Mouse (Mus musculus): Measurements from ENCODE around the gene Tbpl2. TPM values are rescaled to one million over a fixed set of nuclear protein-coding genes. Genes with fewer than 3 reads are reported as not detected.

Tbpl2 gene
- polyA plus RNA-seq, 1 experiment = not detected

GRCm38 (mm10) chr2:24047551-24048479 is 48.6 kb downstream of the Tbpl2 start:
- TF ChIP-seq CTCF (IDR thresholded peaks at IDR 0.05; ENCODE audit: control insufficient read depth, insufficient read depth, low read length) (no peak), POLR2A (IDR thresholded peaks at IDR 0.05; ENCODE audit: borderline replicate concordance, control insufficient read depth, low read depth, low read length) (no peak)
- H3K4me1 ChIP-seq (ENCODE audit: control insufficient read depth, insufficient read depth, low read length) = no peaks in the 10 kb centered on the region
- WGBS = 35% methylated on average over 6 of the region's 6 CpGs

DNA sequence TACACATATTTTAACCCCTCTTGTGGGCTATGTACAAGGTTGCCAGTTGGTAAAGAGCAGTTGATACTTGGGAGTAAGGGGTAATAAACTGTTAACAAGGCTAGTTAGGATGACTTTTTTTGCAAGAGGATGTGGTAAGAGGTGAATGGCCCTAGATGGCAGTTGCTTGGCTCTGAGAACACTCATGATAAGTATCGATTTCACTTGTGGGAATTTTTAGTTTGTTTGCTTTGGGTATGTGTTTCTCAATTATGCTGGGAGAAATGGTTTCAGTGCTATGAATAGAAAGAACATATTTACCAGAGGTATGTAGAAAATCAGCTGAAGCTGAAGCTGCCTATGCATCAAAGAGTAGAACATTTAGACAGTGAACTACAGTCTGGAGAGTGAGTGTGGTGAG is 53.5 kb downstream of the Tbpl2 start:
- 24% methylated on average over 1 of the region's 1 CpGs for WGBS
- H3K27ac ChIP-seq (ENCODE audit: control insufficient read depth, insufficient read depth, low read depth, low read length, poor library complexity) = no peak overlapping the region
- no peak overlapping the region for H3K4me3 ChIP-seq (replicated peaks; ENCODE audit: control insufficient read depth, low read depth, low read length)
- TF ChIP-seq CTCF (IDR thresholded peaks at IDR 0.05; ENCODE audit: control insufficient read depth, insufficient read depth, low read length) = no peak
- no peak for TF ChIP-seq POLR2A (IDR thresholded peaks at IDR 0.05; ENCODE audit: borderline replicate concordance, control insufficient read depth, low read depth, low read length)
- H3K4me1 ChIP-seq (ENCODE audit: control insufficient read depth, insufficient read depth, low read length) = no peaks in the 10 kb centered on the region

More at GRCm38 (mm10) chr2:24047551-24048479, 48.6 kb downstream of the Tbpl2 start:
- H3K4me3 ChIP-seq (replicated peaks; ENCODE audit: control insufficient read depth, low read depth, low read length) = peak overlapping the region; percentile 78
- H3K27ac ChIP-seq (ENCODE audit: control insufficient read depth, insufficient read depth, low read depth, low read length, poor library complexity) = peak overlapping the region; percentile 23; the same call in 1 of the 2 replicates

GRCm38 (mm10) chr2:24040531-24040930 is 55.9 kb downstream of the Tbpl2 start:
- WGBS = 93% methylated on average over 1 of the region's 1 CpGs
- Histone ChIP-seq H3K27ac (ENCODE audit: control insufficient read depth, insufficient read depth, low read depth, low read length, poor library complexity) (no peak overlapping the region), H3K4me3 (replicated peaks; ENCODE audit: control insufficient read depth, low read depth, low read length) (no peak overlapping the region), H3K4me1 (ENCODE audit: control insufficient read depth, insufficient read depth, low read length) (no peaks in the 10 kb centered on the region)
- no peak for TF ChIP-seq POLR2A (IDR thresholded peaks at IDR 0.05; ENCODE audit: borderline replicate concordance, control insufficient read depth, low read depth, low read length)
- TF ChIP-seq CTCF (IDR thresholded peaks at IDR 0.05; ENCODE audit: control insufficient read depth, insufficient read depth, low read length) = no peak

Other genes starting within 250 kb of the Tbpl2 start
- gene Hnmt, start 47.2 kb downstream of the Tbpl2 start, polyA plus RNA-seq (2011; ENCODE audit: insufficient read depth, insufficient read length, low replicate concordance, missing spikeins) = 2.4 and 3.3 TPM in 2 replicates
- gene Il1f8, start 56.6 kb upstream of the Tbpl2 start, polyA plus RNA-seq (2011; ENCODE audit: insufficient read depth, insufficient read length, low replicate concordance, missing spikeins) = not detected in 2 replicates
- gene Il1f9, start 89.9 kb upstream of the Tbpl2 start, polyA plus RNA-seq (2011; ENCODE audit: insufficient read depth, insufficient read length, low replicate concordance, missing spikeins) = 3.7 and 18.1 TPM in 2 replicates
- gene Il1f6, start 118.8 kb upstream of the Tbpl2 start, polyA plus RNA-seq (2011; ENCODE audit: insufficient read depth, insufficient read length, low replicate concordance, missing spikeins) = not detected in 2 replicates
- gene Il1f5, start 180.4 kb upstream of the Tbpl2 start, polyA plus RNA-seq (2011; ENCODE audit: insufficient read depth, insufficient read length, low replicate concordance, missing spikeins) = not detected in 2 replicates
- gene Il1f10, start 194.6 kb upstream of the Tbpl2 start, polyA plus RNA-seq (2011; ENCODE audit: insufficient read depth, insufficient read length, low replicate concordance, missing spikeins) = not detected in 2 replicates
- gene Il1rn, start 240.3 kb upstream of the Tbpl2 start, polyA plus RNA-seq (2011; ENCODE audit: insufficient read depth, insufficient read length, low replicate concordance, missing spikeins) = 5.5 and 21.4 TPM in 2 replicates